Mouse (Mus musculus) MEL (cell line): ENCODE results near the gene Tmem219. TPM values are rescaled to one million over a fixed set of nuclear protein-coding genes. Genes with fewer than 3 reads are reported as not detected.

Experiments
- DNase-seq: peaks from one replicate; pipeline ENCODE4 v3.0.0; 2011; ENCODE audit warnings: low read depth, low spot score
- H3K27ac ChIP-seq: 2 replicates; pipeline ENCODE4 v1.5.1; 2012; ENCODE audit warnings: low read depth, mild to moderate bottlenecking, control low read depth, low read length, moderate library complexity; ENCODE audit not compliant: control insufficient read depth
- H3K27me3 ChIP-seq, 2 experiments: fragments of 150-350 bp in 1 of 2; sonication (generic) in 1 of 2; 2 replicates each; pipeline ENCODE4 v1.6.1; 2012; ENCODE audit warnings: low read length in 2 of 2, mild to moderate bottlenecking in 2 of 2, improper control_type of control experiment in 1 of 2, moderate library complexity in 1 of 2; ENCODE audit not compliant: insufficient read depth in 2 of 2, control insufficient read depth in 1 of 2
- H3K36me3 ChIP-seq, 2 experiments: 2 replicates each; pipeline ENCODE4 v1.6.1; 2012 to 2014; ENCODE audit warnings: low read length in 2 of 2, improper control_type of control experiment in 1 of 2, inconsistent platforms in 1 of 2, mild to moderate bottlenecking in 1 of 2; ENCODE audit not compliant: insufficient read depth in 2 of 2, control insufficient read depth in 1 of 2
- H3K4me1 ChIP-seq, 2 experiments: fragments of 150-350 bp in 1 of 2; sonication (generic) in 1 of 2; 2 replicates each; pipeline ENCODE4 v1.6.1; 2012; ENCODE audit warnings: low read length in 2 of 2, improper control_type of control experiment in 1 of 2, mild to moderate bottlenecking in 1 of 2; ENCODE audit not compliant: insufficient read depth in 2 of 2, control insufficient read depth in 1 of 2
- H3K4me3 ChIP-seq, 2 experiments: fragments of 150-350 bp in 1 of 2; sonication (generic) in 1 of 2; 2 replicates each; pipeline ENCODE4 v1.5.1; 2012; ENCODE audit warnings: low read depth in 2 of 2, low read length in 2 of 2, mild to moderate bottlenecking in 2 of 2, moderate library complexity in 2 of 2, control low read depth in 1 of 2, improper control_type of control experiment in 1 of 2; ENCODE audit not compliant: control insufficient read depth in 1 of 2, insufficient read depth in 1 of 2
- H3K79me2 ChIP-seq: 2 replicates; pipeline ENCODE4 v1.6.1; 2012; ENCODE audit warnings: mild to moderate bottlenecking, low read length, moderate library complexity; ENCODE audit not compliant: control insufficient read depth, poor library complexity, insufficient read depth
- H3K9ac ChIP-seq: 2 replicates; pipeline ENCODE4 v1.6.1; 2012; ENCODE audit warnings: low read depth, mild to moderate bottlenecking, control low read depth, low read length, moderate library complexity; ENCODE audit not compliant: control insufficient read depth, poor library complexity, severe bottlenecking
- H3K9me3 ChIP-seq: fragments of 150-350 bp; sonication (generic); replicated peaks from 2 replicates; pipeline ENCODE4 v1.6.1; 2012; ENCODE audit warnings: mild to moderate bottlenecking, low read length, improper control_type of control experiment, moderate library complexity; ENCODE audit not compliant: insufficient read depth
- CHD1 ChIP-seq: IDR thresholded peaks from 2 replicates; pipeline ENCODE4 v1.6.1; 2012; ENCODE audit warnings: low read depth, mild to moderate bottlenecking, inconsistent platforms, low read length, improper control_type of control experiment
- EP300 ChIP-seq, 2 experiments: IDR thresholded peaks; 2 replicates each; pipeline ENCODE4 v1.6.1; 2011; ENCODE audit warnings: improper control_type of control experiment in 2 of 2, low read length in 2 of 2, low read depth in 1 of 2, mild to moderate bottlenecking in 1 of 2
- ETS1 ChIP-seq: IDR thresholded peaks from 2 replicates; pipeline ENCODE4 v1.6.1; 2012; ENCODE audit warnings: low read depth, mild to moderate bottlenecking, inconsistent platforms, low read length, improper control_type of control experiment, moderate library complexity
- GABPA ChIP-seq: IDR thresholded peaks from 2 replicates; pipeline ENCODE4 v1.6.1; 2012; ENCODE audit warnings: low read depth, mild to moderate bottlenecking, inconsistent platforms, low read length, improper control_type of control experiment, moderate library complexity
- KAT2A ChIP-seq: conservative IDR thresholded peaks from 2 replicates; pipeline ENCODE4 v1.6.1; 2012; ENCODE audit warnings: low read depth, low read length, improper control_type of control experiment, inconsistent platforms
- MAZ ChIP-seq: IDR thresholded peaks from 2 replicates; pipeline ENCODE4 v1.6.1; 2012; ENCODE audit warnings: low read depth, mild to moderate bottlenecking, inconsistent platforms, low read length, improper control_type of control experiment
- MEF2A ChIP-seq: IDR thresholded peaks from 2 replicates; pipeline ENCODE4 v1.6.1; 2014; ENCODE audit warnings: low read depth, mild to moderate bottlenecking, inconsistent platforms, low read length, improper control_type of control experiment; ENCODE audit not compliant: poor library complexity, insufficient replicate concordance, severe bottlenecking; ENCODE audit errors: extremely low read depth
- MYB ChIP-seq: IDR thresholded peaks from 2 replicates; pipeline ENCODE4 v1.6.1; 2011; ENCODE audit warnings: mild to moderate bottlenecking, low read depth, low read length, improper control_type of control experiment
- NRF1 ChIP-seq: IDR thresholded peaks from 2 replicates; pipeline ENCODE4 v1.6.1; 2014; ENCODE audit warnings: low read depth, mild to moderate bottlenecking, inconsistent platforms, low read length, improper control_type of control experiment, moderate library complexity; ENCODE audit not compliant: poor library complexity, insufficient read depth, severe bottlenecking
- POLR2A ChIP-seq, 2 experiments: IDR thresholded peaks; 2 replicates each; pipeline ENCODE4 v1.6.1; 2011 to 2012; ENCODE audit warnings: low read length in 2 of 2, mild to moderate bottlenecking in 2 of 2, control low read depth in 1 of 2, improper control_type of control experiment in 1 of 2, low read depth in 1 of 2, moderate library complexity in 1 of 2; ENCODE audit not compliant: control insufficient read depth in 1 of 2, insufficient read depth in 1 of 2, poor library complexity in 1 of 2
- POLR2AphosphoS2 ChIP-seq: IDR thresholded peaks from 2 replicates; pipeline ENCODE4 v1.6.1; 2011; ENCODE audit warnings: low read length, improper control_type of control experiment
- POLR2AphosphoS5 ChIP-seq: IDR thresholded peaks from 2 replicates; pipeline ENCODE4 v1.6.1; 2012; ENCODE audit warnings: low read depth, borderline replicate concordance, mild to moderate bottlenecking, inconsistent platforms, low read length, moderate library complexity, mixed read lengths
- RAD21 ChIP-seq: IDR thresholded peaks from 2 replicates; pipeline ENCODE4 v1.6.1; 2011; ENCODE audit warnings: mild to moderate bottlenecking, low read depth, low read length, improper control_type of control experiment
- RCOR1 ChIP-seq: IDR thresholded peaks from 2 replicates; pipeline ENCODE4 v1.6.1; 2012; ENCODE audit warnings: low read depth, mild to moderate bottlenecking, inconsistent platforms, low read length, improper control_type of control experiment
- TAL1 ChIP-seq: IDR thresholded peaks from 2 replicates; pipeline ENCODE4 v1.6.1; 2012; ENCODE audit warnings: mild to moderate bottlenecking, inconsistent platforms, low read length, moderate library complexity, mixed read lengths
- TCF12 ChIP-seq: IDR thresholded peaks from 2 replicates; pipeline ENCODE4 v1.6.1; 2014; ENCODE audit warnings: low read depth, mild to moderate bottlenecking, inconsistent platforms, low read length, improper control_type of control experiment, moderate library complexity
- UBTF ChIP-seq: IDR thresholded peaks from 2 replicates; pipeline ENCODE4 v1.6.1; 2012; ENCODE audit warnings: low read depth, mild to moderate bottlenecking, inconsistent platforms, low read length, improper control_type of control experiment, moderate library complexity, borderline replicate concordance; ENCODE audit not compliant: insufficient read depth
- USF1 ChIP-seq: IDR thresholded peaks from 2 replicates; pipeline ENCODE4 v1.6.1; 2014; ENCODE audit warnings: low read depth, mild to moderate bottlenecking, inconsistent platforms, low read length, improper control_type of control experiment, moderate library complexity
- ZC3H11A ChIP-seq: IDR thresholded peaks from 2 replicates; pipeline ENCODE4 v1.6.1; 2012; ENCODE audit warnings: low read depth, mild to moderate bottlenecking, inconsistent platforms, low read length, improper control_type of control experiment
- polyA plus RNA-seq, 2 experiments: library from polyadenylated mRNA; stranded (reverse) in 1 of 2; unstranded in 1 of 2; fragments of >175 nt in 1 of 2; fragments of >200 nt in 1 of 2; gene quantifications; 2 replicates each; pipeline versions ENCODE4 v1.2.1 to v1.2.4; 2012; ENCODE audit warnings: low replicate concordance in 2 of 2, low read depth in 1 of 2; ENCODE audit not compliant: insufficient read length in 2 of 2, insufficient read depth in 1 of 2, missing spikeins in 1 of 2
- total RNA-seq: library from RNA; depleted of rRNA; stranded (reverse); fragments of 300-350 nt; gene quantifications from 2 replicates; pipeline ENCODE4 v1.2.3, GENCODE M21; 2012

Tmem219 gene
- total and polyA plus RNA-seq, 3 experiments = 18.0 to 34.5 TPM; not detected in 1

- Histone ChIP-seq H3K9ac (no peak overlapping the region), H3K27ac (no peak overlapping the region), H3K4me3 (no peak overlapping the region), H3K9me3 (no peaks in the 10 kb centered on the region), H3K79me2 (no peaks in the 10 kb centered on the region), H3K4me1 (no peaks in the 10 kb centered on the region), H3K36me3 (peaks cover 0 to 4% of the 10 kb centered on the region in 2 experiments; a peak in 1 of 4 replicates), H3K27me3 (peaks cover 1 to 6% of the 10 kb centered on the region in 2 experiments; a peak in 3 of 4 replicates)
- no peak for DNase-seq
- TF ChIP-seq KAT2A = no peak
- no peak for TF ChIP-seq CHD1
- TF ChIP-seq GABPA = no peak
- no peak for TF ChIP-seq POLR2A (IDR thresholded peaks at IDR 0.05; ENCODE audit: control insufficient read depth in 1 of 2, insufficient read depth in 1 of 2, low read depth in 1 of 2, low read length in 2 of 2, poor library complexity in 1 of 2)
- TF ChIP-seq TAL1 = no peak
- TF ChIP-seq, all 39 proteins: peak for 0
These were observed 73.9 kb downstream of the Tmem219 start for GRCm38 (mm10) chr7:126848794-126849193.

GRCm38 (mm10) chr7:126847421-126848398 lies 75.0 kb downstream of the Tmem219 start:
- no peak for TF ChIP-seq EP300 (IDR thresholded peaks at IDR 0.05; ENCODE audit: low read depth in 1 of 2, low read length in 2 of 2)
- no peak for TF ChIP-seq MYB
- no peak for TF ChIP-seq ETS1
- TF ChIP-seq MAZ = no peak
- TF ChIP-seq NRF1 = no peak
- TF ChIP-seq POLR2AphosphoS5 = no peak
- TF ChIP-seq UBTF = no peak
- TF ChIP-seq TCF12 = no peak
- no peak for TF ChIP-seq RAD21
- no peak for TF ChIP-seq ZC3H11A
- TF ChIP-seq RCOR1 = no peak
- TF ChIP-seq USF1 = no peak
- no peak for TF ChIP-seq POLR2A (IDR thresholded peaks at IDR 0.05; ENCODE audit: control insufficient read depth in 1 of 2, insufficient read depth in 1 of 2, low read depth in 1 of 2, low read length in 2 of 2, poor library complexity in 1 of 2)
- no peak for TF ChIP-seq MEF2A
- TF ChIP-seq POLR2AphosphoS2 = no peak
- Histone ChIP-seq H3K4me1 (no peaks in the 10 kb centered on the region), H3K4me3 (no peak overlapping the region), H3K79me2 (no peaks in the 10 kb centered on the region), H3K27me3 (peaks cover 5 to 6% of the 10 kb centered on the region in 2 experiments), H3K27ac (no peak overlapping the region), H3K36me3 (no peaks in the 10 kb centered on the region), H3K9me3 (no peaks in the 10 kb centered on the region), H3K9ac (no peak overlapping the region)
- DNase-seq = no peak
